Mouse (Mus musculus): ENCODE results near the gene BC004004.
"Not testable (repeated sequence)": the region's sequence is repeated elsewhere in the genome, so short reads cannot be mapped to it uniquely, and the experiment has no call there.

Gene BC004004

DNA sequence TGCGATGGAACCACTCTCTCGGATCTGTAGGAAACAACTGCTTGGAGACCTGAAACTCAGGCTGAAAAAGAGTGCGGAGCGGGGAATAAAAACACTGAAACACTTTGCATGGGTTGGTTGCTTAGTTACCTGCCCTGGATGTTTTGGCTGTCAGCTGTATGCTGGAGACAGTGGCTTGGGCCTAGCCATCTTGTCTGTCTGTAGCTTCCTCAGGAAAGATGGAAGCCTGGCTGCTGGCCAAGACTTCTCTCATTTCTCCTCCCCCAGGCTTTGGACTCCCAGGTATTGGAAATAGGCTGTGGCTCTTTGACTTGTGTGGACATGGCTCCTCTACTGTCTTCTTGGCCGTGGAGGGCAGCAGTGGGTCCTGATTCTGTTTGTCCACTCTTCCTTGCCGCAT, 32.8 kb downstream of the BC004004 start:
- DNase-seq: no peak

- no peak for DNase-seq
Measured at GRCm38 (mm10) chr17:29302149-29302548, 33.6 kb downstream of the BC004004 start.

DNA sequence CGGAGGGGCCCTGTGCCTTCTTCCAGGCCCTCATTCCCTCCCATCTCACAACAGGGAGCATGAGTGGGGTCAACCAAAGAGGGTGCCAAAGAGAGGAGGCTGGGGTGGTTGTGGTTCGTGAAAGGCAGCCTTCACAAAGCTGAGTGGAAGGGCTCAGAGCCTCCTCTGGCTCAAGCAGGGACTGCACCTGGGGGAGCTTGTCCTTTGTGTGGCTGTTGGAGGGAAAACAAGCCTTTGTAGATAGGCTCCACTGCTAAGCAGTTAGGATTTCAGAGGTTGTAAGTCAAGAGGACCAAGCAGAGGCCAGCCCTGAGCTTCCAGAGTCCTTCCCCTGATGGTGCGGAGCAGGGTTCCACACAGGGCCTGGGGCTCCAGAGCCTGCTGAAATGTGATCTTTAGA, 34.5 kb downstream of the BC004004 start:
- DNase-seq: no peak

DNA sequence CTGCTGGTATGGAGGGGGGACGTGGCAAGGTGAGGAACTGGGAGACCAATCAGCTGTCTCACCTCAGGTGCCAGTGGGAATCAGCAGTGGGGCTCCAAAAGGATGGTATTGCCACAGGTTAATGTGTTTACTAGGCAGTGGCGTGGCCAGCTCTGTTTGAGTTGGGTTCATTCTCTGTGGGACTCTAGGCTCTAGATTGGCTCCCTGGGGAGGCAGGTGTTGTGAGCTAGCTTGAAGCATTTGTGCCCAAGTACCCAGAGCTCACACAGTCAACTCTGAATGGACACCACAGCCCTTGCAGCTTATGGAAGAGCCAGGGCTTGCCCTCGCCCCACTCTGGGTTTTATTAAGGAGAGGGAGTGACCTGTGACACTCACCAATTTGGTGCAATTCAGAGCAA, 35.3 kb downstream of the BC004004 start:
- DNase-seq: no peak

DNA sequence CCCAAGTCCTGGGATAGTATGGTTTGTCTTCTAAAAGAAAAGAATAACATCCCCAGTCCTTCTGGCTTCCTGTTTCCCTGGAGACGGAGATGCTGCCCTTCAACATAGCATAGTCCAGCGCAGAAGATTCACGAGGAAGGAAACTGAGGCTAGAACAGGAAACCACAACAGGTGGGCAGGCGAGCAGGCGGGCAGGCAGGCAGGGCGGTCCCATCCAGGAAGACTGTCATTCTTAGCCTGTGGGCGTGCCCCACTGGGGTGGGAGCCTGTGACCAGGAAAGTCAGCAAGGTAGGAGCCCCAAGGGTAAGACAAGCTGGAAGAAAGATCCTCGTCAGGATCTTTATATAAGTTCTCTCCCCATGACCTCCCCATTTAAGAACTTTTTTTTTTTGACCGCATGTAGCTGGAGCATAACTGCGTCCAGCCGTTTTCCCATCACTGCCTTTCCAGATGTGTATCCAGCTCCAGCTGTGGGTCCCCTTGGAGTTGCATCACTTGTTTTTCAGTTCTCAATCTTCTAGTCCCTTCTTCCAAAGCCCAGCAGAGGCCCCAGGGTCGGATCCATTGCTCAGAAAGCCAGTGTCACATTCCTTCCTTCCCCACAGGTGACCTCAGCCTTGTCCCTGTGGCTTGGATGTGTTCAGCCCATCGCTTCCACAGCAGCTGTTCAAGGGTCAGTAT, 35.9 kb downstream of the BC004004 start:
- DNase-seq: no peak

DNA sequence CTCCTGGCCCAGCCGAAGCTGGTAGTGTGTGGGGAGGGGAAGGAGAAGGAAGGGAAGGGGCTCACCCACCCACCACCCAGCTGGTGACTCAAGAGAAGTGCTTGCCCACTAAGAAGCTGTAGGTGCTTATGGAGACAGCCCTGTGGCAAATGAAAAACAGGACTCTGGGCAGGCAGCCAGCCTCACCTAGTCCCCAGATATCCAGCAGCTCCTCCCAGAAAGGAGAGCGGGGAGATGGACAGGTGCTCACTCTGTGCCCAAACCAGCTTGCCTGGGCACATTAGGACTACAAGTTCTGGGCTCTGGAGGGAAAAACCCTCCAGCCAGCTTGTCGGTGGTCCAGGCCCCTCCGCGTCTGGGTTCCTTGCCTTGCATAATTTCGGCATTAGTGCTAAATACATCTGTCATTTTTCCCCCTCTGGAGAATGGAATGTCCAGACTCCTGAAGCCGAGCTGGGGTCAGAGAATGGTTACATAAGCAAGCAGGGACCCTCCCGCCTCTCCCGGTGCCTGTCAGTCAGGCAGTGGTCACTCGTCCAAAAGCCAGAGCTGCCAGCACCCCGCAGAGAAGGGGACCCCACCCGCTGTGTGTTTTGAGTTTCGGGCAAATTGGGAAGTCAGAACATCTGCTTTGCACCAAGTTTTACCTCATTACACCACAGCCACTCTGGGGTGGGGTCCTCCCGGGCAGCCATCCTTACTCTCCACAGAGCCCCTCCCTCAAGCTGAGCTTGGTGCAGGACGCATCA, 36.6 kb downstream of the BC004004 start:
- peak; percentile 39 for DNase-seq

- no peak for DNase-seq
Measured at GRCm38 (mm10) chr17:29305871-29306270, 37.3 kb downstream of the BC004004 start.

DNA sequence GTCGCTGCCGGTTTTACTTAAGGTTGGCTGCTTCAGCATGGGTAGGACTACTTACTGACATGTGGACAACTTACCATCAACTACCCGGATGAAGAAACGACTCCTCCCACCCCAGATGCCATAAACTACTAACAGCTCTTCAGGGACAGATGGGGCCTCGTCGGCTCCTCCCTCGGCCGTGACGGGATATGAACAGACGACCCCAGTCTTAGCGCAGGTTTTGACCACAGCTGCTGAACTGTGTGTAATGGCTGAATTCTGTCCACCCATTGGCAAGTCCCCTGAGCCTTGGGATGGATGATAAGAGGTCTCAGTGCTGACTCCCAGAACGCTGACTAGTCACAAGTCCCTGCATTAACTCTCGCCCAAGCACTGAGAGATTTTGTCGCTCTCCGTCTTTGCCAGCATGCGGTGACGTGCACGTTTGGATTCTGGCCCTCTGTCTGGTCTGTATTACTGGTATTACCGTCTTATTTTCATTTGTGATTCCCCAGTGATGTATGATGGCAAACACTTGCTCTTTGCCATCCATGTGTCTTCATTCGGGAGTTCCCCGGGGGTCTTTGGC, 41.6 kb downstream of the BC004004 start:
- DNase-seq: no peak

DNA sequence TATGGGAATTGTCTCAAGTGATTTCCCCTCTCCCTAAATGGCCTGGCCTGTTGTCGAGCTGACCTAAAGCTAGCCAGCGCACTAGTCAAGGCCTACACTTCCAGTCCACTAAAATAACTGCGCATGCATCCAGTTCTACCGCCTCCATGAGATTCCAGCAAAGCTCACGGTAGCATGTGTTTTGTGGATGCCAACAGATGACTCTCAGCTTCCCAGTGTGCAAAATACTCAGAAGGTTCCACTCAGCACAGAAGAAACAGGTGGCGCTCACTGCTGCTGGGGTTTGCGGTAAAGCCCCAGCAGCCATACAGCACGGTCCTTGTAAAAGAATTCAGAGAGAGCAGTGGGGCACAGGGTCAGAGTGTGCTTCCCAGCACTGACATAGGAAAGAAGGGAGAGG, 43.0 kb downstream of the BC004004 start:
- DNase-seq: no peak

- no peak for DNase-seq
Measured at GRCm38 (mm10) chr17:29312082-29312481, 43.5 kb downstream of the BC004004 start.

GRCm38 (mm10) chr17:29313300-29313699, 44.7 kb downstream of the BC004004 start:
- no peak for DNase-seq

GRCm38 (mm10) chr17:29315672-29316465, 47.3 kb downstream of the BC004004 start:
- DNase-seq: no peak

- DNase-seq: no peak
Measured at GRCm38 (mm10) chr17:29316891-29317290, 48.3 kb downstream of the BC004004 start.

- DNase-seq: not testable (repeated sequence)
Measured at GRCm38 (mm10) chr17:29317380-29317779, 48.8 kb downstream of the BC004004 start, which contains the start of gene Pi16. Pi16 (plus strand) TSS chr17:29317680.

DNA sequence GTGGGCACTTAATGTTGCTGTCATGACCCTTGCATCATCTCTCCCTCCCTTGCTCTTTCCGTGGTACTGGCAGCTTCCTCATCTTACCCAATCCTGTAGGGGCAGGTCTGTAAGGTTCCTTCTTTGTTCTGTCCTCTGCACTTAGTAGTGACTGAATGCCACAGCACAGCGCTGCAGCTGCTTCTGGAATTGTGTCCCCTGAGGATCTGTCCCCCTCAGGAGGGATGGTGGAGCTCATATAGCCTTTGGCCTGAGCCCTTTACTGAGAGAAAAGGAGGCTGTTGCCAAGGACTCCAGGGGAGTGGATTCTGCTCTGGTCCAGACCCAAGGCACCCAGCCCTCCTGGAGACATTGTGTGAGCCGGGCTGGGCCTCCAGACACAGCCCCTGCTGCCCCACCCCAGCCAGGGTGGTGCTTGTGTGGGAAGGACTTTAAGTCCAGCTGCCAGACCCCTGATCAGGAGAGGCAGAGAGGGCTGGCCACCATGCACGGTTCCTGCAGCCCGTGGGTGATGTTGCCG, 50.2 kb downstream of the BC004004 start:
- no peak for DNase-seq

DNA sequence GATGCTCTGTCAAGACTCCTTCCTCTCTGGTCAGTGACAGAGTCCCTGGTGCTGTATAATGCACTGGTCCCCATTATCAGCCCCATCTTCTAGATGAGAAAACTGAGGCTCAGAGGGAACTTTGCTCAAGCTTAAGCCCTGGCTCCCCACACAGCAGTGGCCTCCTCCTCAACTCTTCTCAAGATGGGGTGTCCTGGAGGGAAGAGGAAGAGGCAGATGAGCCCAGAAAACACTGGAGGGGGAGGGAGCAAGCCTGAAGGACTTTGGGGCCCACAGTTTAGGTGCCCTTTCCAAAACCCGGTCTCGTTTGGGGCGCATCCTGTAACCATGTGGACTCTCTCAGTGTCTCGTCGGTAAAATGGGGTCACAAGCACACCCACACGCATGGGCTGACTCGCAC, 50.9 kb downstream of the BC004004 start:
- DNase-seq: no peak

- no peak for DNase-seq
Measured at GRCm38 (mm10) chr17:29319881-29320639, 51.5 kb downstream of the BC004004 start.

- DNase-seq: no peak
Measured at GRCm38 (mm10) chr17:29321765-29322602, 53.4 kb downstream of the BC004004 start.

DNA sequence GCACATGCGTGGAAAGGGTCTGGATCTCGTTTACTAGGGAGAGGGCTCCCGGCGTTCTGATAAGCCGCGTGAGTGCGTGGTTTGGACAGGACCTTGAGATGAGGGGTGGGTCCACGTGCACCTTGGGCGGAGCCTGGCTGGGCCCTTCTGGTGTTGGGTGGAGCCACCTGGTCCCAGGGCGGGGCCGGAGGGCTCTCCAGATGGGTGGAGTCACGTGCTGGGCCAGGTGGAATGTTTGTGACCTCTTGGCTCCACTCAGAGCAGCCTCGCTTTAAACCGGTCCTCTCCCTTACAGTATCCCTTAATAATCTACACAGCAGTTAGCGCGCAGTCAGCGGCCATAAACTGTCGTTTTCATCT, 54.0 kb downstream of the BC004004 start:
- no peak for DNase-seq

- no peak for DNase-seq
Measured at GRCm38 (mm10) chr17:29323625-29324024, 55.0 kb downstream of the BC004004 start.

DNA sequence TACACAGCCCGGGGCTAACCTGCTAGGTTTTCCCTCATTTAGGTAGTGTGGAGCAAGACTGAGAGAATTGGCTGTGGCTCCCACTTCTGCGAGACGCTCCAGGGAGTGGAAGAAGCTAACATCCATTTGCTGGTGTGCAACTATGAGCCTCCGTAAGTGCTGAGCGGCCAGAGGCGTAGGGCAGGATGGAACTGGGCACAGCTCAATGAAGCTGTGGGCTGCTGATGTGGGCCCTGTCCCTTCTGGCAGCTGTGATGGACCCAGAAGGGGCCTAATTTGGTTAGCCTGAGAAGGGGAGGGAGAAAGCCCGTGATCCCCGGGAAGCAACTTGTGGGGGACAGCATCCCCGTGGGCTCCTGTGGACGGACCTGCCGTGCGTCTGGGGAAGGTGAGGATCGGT, 57.2 kb downstream of the BC004004 start:
- DNase-seq: no peak
